Mouse (Mus musculus): ENCODE data around the gene Gldc.

Gene Gldc

GRCm38 (mm10) chr19:30160021-30160420 is 15.2 kb downstream of the Gldc start:
- no peak for DNase-seq (ENCODE audit: extremely low spot score, low read depth, low spot score)

DNA sequence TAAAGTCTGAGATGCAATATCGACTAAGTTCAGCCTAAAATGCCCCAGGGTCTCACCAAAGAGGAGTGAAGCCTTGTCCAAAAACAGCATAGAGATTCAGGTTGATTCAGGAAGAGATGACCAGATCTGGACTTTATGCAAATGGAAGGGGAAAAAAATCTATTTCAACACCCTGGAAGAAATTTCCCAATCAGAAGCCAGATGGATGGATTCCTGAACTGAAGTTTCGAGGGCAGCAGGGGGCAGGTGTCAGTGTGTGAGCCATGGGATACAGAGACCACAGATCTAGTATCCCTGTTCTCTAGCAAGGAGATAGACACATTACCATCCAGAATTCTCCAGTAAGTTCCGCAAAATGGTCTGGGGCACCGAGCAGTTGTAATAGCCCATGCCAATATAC is 17.0 kb downstream of the Gldc start:
- DNase-seq (ENCODE audit: extremely low spot score, low read depth, low spot score), result no peak

GRCm38 (mm10) chr19:30157031-30157687 is 18.1 kb downstream of the Gldc start:
- DNase-seq (ENCODE audit: extremely low spot score, low read depth, low spot score), result no peak

DNA sequence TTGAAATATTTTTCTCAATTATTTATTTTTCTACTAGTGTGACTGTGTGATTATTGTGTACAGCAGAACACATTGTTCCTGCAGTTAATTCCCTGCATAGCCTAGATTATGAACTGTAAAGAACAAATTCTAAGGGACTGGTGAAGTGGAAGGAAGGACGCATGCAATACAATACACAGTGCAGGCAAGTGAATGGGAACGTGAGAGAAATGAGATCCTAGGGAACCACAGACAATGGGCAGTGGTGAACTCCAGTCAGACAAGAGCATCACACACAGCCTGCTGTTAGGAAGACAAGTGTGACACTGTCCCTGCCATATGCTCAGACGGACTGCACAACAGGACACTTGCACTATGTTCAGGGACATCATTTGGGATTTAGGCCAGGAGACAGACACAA is 21.5 kb downstream of the Gldc start:
- no peak for DNase-seq (ENCODE audit: extremely low spot score, low read depth, low spot score)

- no peak for DNase-seq (ENCODE audit: extremely low spot score, low read depth, low spot score)
These were observed 23.9 kb downstream of the Gldc start for GRCm38 (mm10) chr19:30151290-30151689.

GRCm38 (mm10) chr19:30149238-30149805 is 25.9 kb downstream of the Gldc start:
- DNase-seq (ENCODE audit: extremely low spot score, low read depth, low spot score), result no peak

DNA sequence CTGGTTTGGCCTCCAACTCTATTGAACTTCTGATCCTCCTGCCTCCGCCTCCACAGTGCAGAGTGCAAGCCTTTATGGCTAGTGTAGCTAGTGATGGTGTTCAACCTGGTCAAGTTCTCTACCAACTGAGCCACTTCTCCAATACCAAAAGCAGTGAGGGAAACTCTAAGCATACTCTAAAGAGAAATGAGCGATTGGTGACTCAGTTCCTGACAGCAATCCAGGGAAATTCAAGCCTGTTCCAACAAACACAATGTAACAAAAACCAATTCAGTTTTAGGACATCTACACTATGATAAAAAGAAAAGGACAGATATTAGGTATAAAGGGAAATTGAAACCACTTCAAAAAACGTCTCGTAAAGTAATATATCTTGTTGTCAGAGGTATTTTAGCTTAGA is 27.9 kb downstream of the Gldc start:
- DNase-seq (ENCODE audit: extremely low spot score, low read depth, low spot score), result no peak

GRCm38 (mm10) chr19:30146761-30147160 is 28.5 kb downstream of the Gldc start:
- no peak for DNase-seq (ENCODE audit: extremely low spot score, low read depth, low spot score)

DNA sequence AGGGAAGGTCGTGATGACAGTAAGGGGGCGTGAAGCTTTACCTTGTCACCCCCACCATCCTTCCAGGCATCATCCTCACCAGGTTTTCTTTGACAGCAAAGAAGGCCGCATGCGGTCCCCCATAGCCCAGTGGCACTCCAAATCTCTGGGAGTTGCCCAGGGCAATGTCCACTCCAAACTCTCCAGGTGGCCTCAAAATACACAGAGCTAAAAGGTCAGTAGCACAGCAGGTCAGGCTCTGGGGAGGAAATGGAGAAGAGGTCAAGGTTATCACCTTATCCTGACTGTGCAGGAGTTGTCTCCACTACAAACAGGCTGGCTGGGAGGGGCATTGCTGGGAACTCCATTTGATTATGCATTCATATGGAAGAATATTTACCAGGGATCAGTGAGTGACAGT is 30.1 kb downstream of the Gldc start:
- DNase-seq (ENCODE audit: extremely low spot score, low read depth, low spot score), result no peak

- DNase-seq (ENCODE audit: extremely low spot score, low read depth, low spot score), result no peak
These were observed 38.9 kb downstream of the Gldc start for GRCm38 (mm10) chr19:30136308-30136707.

GRCm38 (mm10) chr19:30128177-30128576 is 47.1 kb downstream of the Gldc start:
- DNase-seq (ENCODE audit: extremely low spot score, low read depth, low spot score), result no peak

DNA sequence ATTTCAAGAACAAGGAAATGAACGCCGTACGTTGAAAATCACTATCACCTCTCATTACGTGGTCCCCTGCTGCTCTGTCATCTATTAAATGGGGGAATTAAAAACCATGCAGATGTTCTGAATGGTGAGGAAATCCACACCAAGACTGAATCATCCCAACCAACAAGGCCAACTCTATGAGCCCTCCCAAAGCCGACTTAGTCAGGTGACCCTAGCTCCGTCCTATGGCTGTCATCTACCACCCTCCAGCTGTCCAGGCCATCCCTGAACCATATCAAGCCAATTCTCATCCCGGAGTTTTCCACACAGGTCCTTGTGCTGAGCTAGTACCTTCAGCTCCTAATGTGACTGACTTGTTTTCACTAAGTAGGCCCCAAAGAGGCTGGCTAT is 49.6 kb downstream of the Gldc start:
- no peak for DNase-seq (ENCODE audit: extremely low spot score, low read depth, low spot score)

GRCm38 (mm10) chr19:30124999-30125669 is 50.1 kb downstream of the Gldc start:
- no peak for DNase-seq (ENCODE audit: extremely low spot score, low read depth, low spot score)

GRCm38 (mm10) chr19:30118344-30119312 is 56.6 kb downstream of the Gldc start:
- no peak for DNase-seq (ENCODE audit: extremely low spot score, low read depth, low spot score)

DNA sequence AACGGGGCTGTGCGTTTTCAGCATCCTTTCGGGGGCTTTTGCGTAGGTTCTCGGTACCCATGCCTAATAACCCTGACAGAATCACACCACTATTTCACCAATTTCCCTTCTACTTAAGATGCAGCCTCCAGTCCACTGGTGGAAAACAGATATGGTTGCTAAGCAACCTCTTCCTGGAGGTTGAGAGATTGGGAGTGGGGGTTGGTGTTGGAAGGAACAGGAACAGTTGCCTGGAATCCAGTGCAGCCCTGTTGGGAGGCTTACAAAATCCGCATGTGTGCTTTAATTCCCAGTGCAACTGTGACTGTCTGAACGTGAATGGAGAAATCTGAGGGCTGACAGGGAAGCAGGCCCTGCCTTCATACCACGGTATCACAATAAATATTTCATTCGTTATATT is 57.5 kb downstream of the Gldc start:
- no peak for DNase-seq (ENCODE audit: extremely low spot score, low read depth, low spot score)

GRCm38 (mm10) chr19:30117241-30117640 is 58.0 kb downstream of the Gldc start:
- no peak for DNase-seq (ENCODE audit: extremely low spot score, low read depth, low spot score)

- DNase-seq (ENCODE audit: extremely low spot score, low read depth, low spot score), result no peak
These were observed 59.6 kb downstream of the Gldc start for GRCm38 (mm10) chr19:30115606-30116005.

GRCm38 (mm10) chr19:30114919-30115441 is 60.2 kb downstream of the Gldc start:
- no peak for DNase-seq (ENCODE audit: extremely low spot score, low read depth, low spot score)

DNA sequence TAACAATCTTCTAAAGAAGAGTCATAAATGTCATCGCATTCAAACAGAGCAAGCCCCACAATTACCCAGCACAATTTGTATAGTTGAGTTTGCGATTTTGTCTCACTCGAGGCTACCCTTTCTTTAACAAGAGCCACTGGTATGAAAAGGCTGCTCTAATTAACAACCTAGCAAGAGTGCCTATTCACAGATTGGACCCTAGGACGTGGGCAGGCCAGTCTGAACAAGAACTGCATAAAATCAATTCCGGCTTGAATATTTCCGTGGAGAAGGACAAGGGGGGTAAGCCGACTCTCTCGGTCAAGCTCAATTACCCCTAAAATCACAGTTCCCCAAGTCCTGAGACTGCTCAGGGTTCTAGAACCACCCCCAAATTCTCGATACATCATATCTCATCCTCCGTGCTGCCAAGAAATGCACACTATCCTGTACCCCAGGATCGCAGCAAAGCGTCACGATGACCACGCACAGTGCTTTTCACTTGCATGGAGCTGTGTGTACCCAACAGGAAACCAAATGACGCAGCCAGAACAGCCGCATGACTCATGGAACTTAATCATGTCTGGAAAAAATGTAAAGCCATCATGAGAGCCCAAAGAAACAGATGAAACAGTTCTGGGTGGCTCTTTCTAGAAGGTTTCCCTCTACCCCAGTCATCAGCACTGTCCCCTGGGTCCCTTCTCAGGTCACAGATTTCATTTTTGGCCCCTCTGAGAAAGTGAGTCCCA is 62.1 kb downstream of the Gldc start:
- DNase-seq (ENCODE audit: extremely low spot score, low read depth, low spot score), result no peak

GRCm38 (mm10) chr19:30111421-30111820 is 63.8 kb downstream of the Gldc start:
- DNase-seq (ENCODE audit: extremely low spot score, low read depth, low spot score), result no peak
